Mouse (Mus musculus) hindbrain, embryonic 14.5 days (tissue): ENCODE measurements around the gene Pcolce2. TPM values are rescaled to one million over a fixed set of nuclear protein-coding genes. Genes with fewer than 3 reads are reported as not detected.
A peak's percentile ranks its signal among the peaks of the same experiment; 100 is the strongest.

Source experiments
- ATAC-seq: fragments of 200-750 bp; cut with Nextera tagmentation; 2 replicates; pipeline ENCODE4 v1.8.0; 2017; ENCODE audit warnings: moderate number of reproducible peaks, mild to moderate bottlenecking, moderate TSS enrichment, moderate library complexity; ENCODE audit not compliant: low FRiP score
- DNase-seq: peaks from one replicate; pipeline ENCODE4 v3.0.0-alpha.2; 2015; ENCODE audit warnings: low spot score
- H3K27ac ChIP-seq: fragments of 300-500 bp; sonication (generic); 2 replicates; pipeline ENCODE4 v1.5.1; 2014; ENCODE audit warnings: mild to moderate bottlenecking, moderate library complexity
- H3K27me3 ChIP-seq: fragments of 300-500 bp; sonication (generic); 2 replicates; pipeline ENCODE4 v1.6.1; 2014; ENCODE audit warnings: mild to moderate bottlenecking, low read length, mixed read lengths; ENCODE audit not compliant: control insufficient read depth, insufficient read depth
- H3K36me3 ChIP-seq: fragments of 300-500 bp; sonication (generic); replicated peaks from 2 replicates; pipeline ENCODE4 v1.6.1; 2014; ENCODE audit not compliant: control insufficient read depth, insufficient read depth
- H3K4me1 ChIP-seq: fragments of 300-500 bp; sonication (generic); replicated peaks from 2 replicates; pipeline ENCODE4 v1.6.1; 2014; ENCODE audit warnings: antibody characterized with exemption, low read length, mixed read lengths; ENCODE audit not compliant: control insufficient read depth, insufficient read depth
- H3K4me2 ChIP-seq: fragments of 300-500 bp; sonication (generic); replicated peaks from 2 replicates; pipeline ENCODE4 v1.6.1; 2014; ENCODE audit warnings: mild to moderate bottlenecking, moderate library complexity
- H3K4me3 ChIP-seq: fragments of 300-500 bp; sonication (generic); replicated peaks from 2 replicates; pipeline ENCODE4 v1.5.1; 2014; ENCODE audit warnings: mild to moderate bottlenecking, low read length
- H3K9ac ChIP-seq: fragments of 300-500 bp; sonication (generic); 2 replicates; pipeline ENCODE4 v1.6.1; 2014
- H3K9me3 ChIP-seq: fragments of 300-500 bp; sonication (generic); 2 replicates; pipeline ENCODE4 v1.6.1; 2016; ENCODE audit warnings: low read length; ENCODE audit not compliant: control insufficient read depth
- WGBS: fragments of 180-500 bp; shearing (Covaris S2); extraction: QIAGEN DNeasy Blood & Tissue Kit; methylation state at CpG from one replicate; pipeline ENCODE4 v1.1.7; 2014; 5-methylcytosine and 5-hydroxymethylcytosine counted together
- polyA plus RNA-seq: library from polyadenylated mRNA; unstranded; fragments of >200 nt; fragmentation: Nextera tagmentation; extraction: Ambion mirVana; gene quantifications from 2 replicates; pipeline ENCODE4 v1.2.1, GENCODE M21; 2014

Gene Pcolce2
- polyA plus RNA-seq, 1 experiment from 2014 or later, result 2.7 TPM

- H3K9me3 ChIP-seq, result no peaks in the 10 kb centered on the region
- H3K36me3 ChIP-seq, result no peaks in the 10 kb centered on the region
- no peak overlapping the region for H3K4me3 ChIP-seq
- H3K27me3 ChIP-seq, result no peaks in the 10 kb centered on the region
- WGBS, result 87% methylated on average over 6 of the region's 6 CpGs
- peaks cover 3% of the 10 kb centered on the region for H3K4me1 ChIP-seq
- H3K4me2 ChIP-seq, result no peak overlapping the region
- no peak overlapping the region for H3K9ac ChIP-seq
- no peak for DNase-seq
- H3K27ac ChIP-seq, result no peak overlapping the region
- no peak for ATAC-seq
Observed at GRCm38 (mm10) chr9:95672760-95673159, 35.4 kb downstream of the Pcolce2 start.

- Histone ChIP-seq H3K4me2 (no peak overlapping the region), H3K4me3 (no peak overlapping the region), H3K27me3 (no peaks in the 10 kb centered on the region), H3K36me3 (no peaks in the 10 kb centered on the region), H3K4me1 (no peaks in the 10 kb centered on the region), H3K27ac (no peak overlapping the region), H3K9me3 (no peaks in the 10 kb centered on the region), H3K9ac (no peak overlapping the region)
- 75% methylated on average over 9 of the region's 9 CpGs for WGBS
- DNase-seq (peak; percentile 40), ATAC-seq (peak; percentile 68; the same call in 1 of the 2 replicates)
Observed at GRCm38 (mm10) chr9:95675064-95675699, 37.8 kb downstream of the Pcolce2 start.

- ATAC-seq, result no peak
- no peak overlapping the region for H3K27ac ChIP-seq
- no peaks in the 10 kb centered on the region for H3K4me1 ChIP-seq
- H3K27me3 ChIP-seq, result no peaks in the 10 kb centered on the region
- no peak overlapping the region for H3K4me3 ChIP-seq
- H3K9me3 ChIP-seq, result no peaks in the 10 kb centered on the region
- no peak overlapping the region for H3K4me2 ChIP-seq
- no peaks in the 10 kb centered on the region for H3K36me3 ChIP-seq
- DNase-seq, result no peak
- 98% methylated on average over 4 of the region's 4 CpGs for WGBS
- no peak overlapping the region for H3K9ac ChIP-seq
Observed at GRCm38 (mm10) chr9:95676021-95676420, 38.6 kb downstream of the Pcolce2 start.

GRCm38 (mm10) chr9:95679966-95680365, 42.6 kb downstream of the Pcolce2 start:
- no peaks in the 10 kb centered on the region for H3K36me3 ChIP-seq
- ATAC-seq, result no peak
- 79% methylated on average over 7 of the region's 7 CpGs for WGBS
- no peak overlapping the region for H3K4me3 ChIP-seq
- DNase-seq, result no peak
- no peak overlapping the region for H3K9ac ChIP-seq
- no peak overlapping the region for H3K27ac ChIP-seq
- no peaks in the 10 kb centered on the region for H3K9me3 ChIP-seq
- H3K4me2 ChIP-seq, result no peak overlapping the region
- no peaks in the 10 kb centered on the region for H3K4me1 ChIP-seq
- H3K27me3 ChIP-seq, result no peaks in the 10 kb centered on the region

GRCm38 (mm10) chr9:95680691-95681090, 43.3 kb downstream of the Pcolce2 start:
- ATAC-seq, result no peak
- H3K27ac ChIP-seq, result no peak overlapping the region
- no peak overlapping the region for H3K9ac ChIP-seq
- DNase-seq, result no peak
- no peaks in the 10 kb centered on the region for H3K36me3 ChIP-seq
- no peak overlapping the region for H3K4me3 ChIP-seq
- 96% methylated on average over 11 of the region's 11 CpGs for WGBS
- no peak overlapping the region for H3K4me2 ChIP-seq
- no peaks in the 10 kb centered on the region for H3K27me3 ChIP-seq
- no peaks in the 10 kb centered on the region for H3K4me1 ChIP-seq
- no peaks in the 10 kb centered on the region for H3K9me3 ChIP-seq

GRCm38 (mm10) chr9:95685660-95686440, 48.4 kb downstream of the Pcolce2 start:
- ATAC-seq (no peak), DNase-seq (no peak)
- Histone ChIP-seq H3K27ac (no peak overlapping the region), H3K4me2 (no peak overlapping the region), H3K9me3 (no peaks in the 10 kb centered on the region), H3K4me1 (no peaks in the 10 kb centered on the region), H3K27me3 (no peaks in the 10 kb centered on the region), H3K4me3 (no peak overlapping the region), H3K36me3 (no peaks in the 10 kb centered on the region), H3K9ac (no peak overlapping the region)
- WGBS, result 52% methylated on average over 11 of the region's 11 CpGs

GRCm38 (mm10) chr9:95688064-95688463, 50.7 kb downstream of the Pcolce2 start:
- H3K27me3 ChIP-seq, result no peaks in the 10 kb centered on the region
- DNase-seq, result no peak
- no peak overlapping the region for H3K4me3 ChIP-seq
- 63% methylated on average over 3 of the region's 3 CpGs for WGBS
- no peak overlapping the region for H3K4me2 ChIP-seq
- H3K27ac ChIP-seq, result no peak overlapping the region
- H3K9ac ChIP-seq, result no peak overlapping the region
- no peak for ATAC-seq
- H3K4me1 ChIP-seq, result no peaks in the 10 kb centered on the region
- no peaks in the 10 kb centered on the region for H3K36me3 ChIP-seq
- no peaks in the 10 kb centered on the region for H3K9me3 ChIP-seq

- WGBS, result 67% methylated on average over 8 of the region's 8 CpGs
- Histone ChIP-seq H3K9ac (no peak overlapping the region), H3K4me2 (no peak overlapping the region), H3K4me1 (no peaks in the 10 kb centered on the region), H3K27me3 (no peaks in the 10 kb centered on the region), H3K36me3 (no peaks in the 10 kb centered on the region), H3K27ac (no peak overlapping the region), H3K4me3 (no peak overlapping the region), H3K9me3 (no peaks in the 10 kb centered on the region)
- DNase-seq (no peak), ATAC-seq (no peak)
Observed at GRCm38 (mm10) chr9:95692823-95693222, 55.4 kb downstream of the Pcolce2 start.

GRCm38 (mm10) chr9:95693528-95694100, 56.2 kb downstream of the Pcolce2 start:
- no peak for ATAC-seq
- no peaks in the 10 kb centered on the region for H3K4me1 ChIP-seq
- H3K4me3 ChIP-seq, result no peak overlapping the region
- no peaks in the 10 kb centered on the region for H3K27me3 ChIP-seq
- WGBS, result 88% methylated on average over 11 of the region's 11 CpGs
- no peak overlapping the region for H3K9ac ChIP-seq
- H3K4me2 ChIP-seq, result no peak overlapping the region
- H3K9me3 ChIP-seq, result no peaks in the 10 kb centered on the region
- no peaks in the 10 kb centered on the region for H3K36me3 ChIP-seq
- no peak for DNase-seq
- H3K27ac ChIP-seq, result no peak overlapping the region
